Mouse (Mus musculus) kidney, postnatal 14 days (tissue): ENCODE data around the gene Olfr566.

Experiments
- DNase-seq: peaks from one replicate; pipeline ENCODE4 v3.0.0; 2022; ENCODE audit warnings: mixed read lengths

The Olfr566 gene

DNA sequence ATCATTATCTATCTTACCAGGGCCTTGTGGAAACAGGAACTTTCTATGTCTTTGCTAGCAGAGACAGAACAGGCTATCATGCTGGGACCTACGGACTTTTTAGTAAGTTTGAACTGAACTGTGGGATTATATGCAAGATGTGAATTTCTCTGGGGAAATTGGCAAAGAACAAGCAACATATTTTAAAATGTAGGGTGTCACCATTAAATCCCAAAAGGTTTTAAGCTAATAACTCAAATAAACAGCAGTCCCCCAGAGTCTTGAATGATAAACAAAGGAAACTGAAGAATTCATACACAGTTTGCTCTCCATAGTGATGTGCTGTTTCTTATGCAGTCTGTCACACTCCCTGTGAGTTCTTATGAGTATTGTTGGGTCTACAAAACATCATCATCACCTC lies at the start of gene Olfr566:
Gene Olfr566 (minus strand): TSS at position 101 of the 400 bp plus-strand sequence.
- no peak for DNase-seq

- no peak for DNase-seq
Measured at GRCm38 (mm10) chr7:102890782-102891181, 32.2 kb upstream of the Olfr566 start, which contains the start of gene Olfr569. Gene Olfr569 (minus strand): TSS chr7:102890882.

GRCm38 (mm10) chr7:102876822-102877221 lies 18.3 kb upstream of the Olfr566 start, which contains the start of gene Olfr568:
Gene Olfr568 (plus strand): TSS chr7:102877122.
- DNase-seq: no peak

GRCm38 (mm10) chr7:102855807-102856206 lies 2.8 kb downstream of the Olfr566 start:
- no peak for DNase-seq
